ENCODE assay signal across 8 mouse cellular contexts in the genomic region with DNA sequence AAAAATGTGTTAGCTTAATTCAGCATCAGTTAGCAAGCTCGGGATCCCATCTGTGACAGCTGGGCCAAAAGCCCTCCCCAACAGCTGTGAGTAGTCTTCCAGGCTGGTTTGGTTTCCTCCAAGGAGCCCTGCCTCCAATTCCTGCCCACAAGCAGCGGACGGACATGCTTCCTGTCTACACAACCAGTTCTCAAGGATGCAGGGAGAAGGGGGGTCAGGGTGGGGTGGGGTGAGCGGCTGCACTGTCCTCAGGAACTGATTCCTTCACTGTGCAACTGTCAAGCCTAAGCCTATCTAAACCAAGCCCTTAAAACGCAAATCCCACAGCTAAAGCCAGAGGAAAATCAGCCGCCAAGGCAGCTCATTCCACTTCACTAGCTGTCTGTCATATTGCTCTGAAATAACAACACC. TPM values are rescaled to one million over a fixed set of nuclear protein-coding genes. Genes with fewer than 3 reads are reported as not detected.
DNase-seq lines count a peak whose midpoint lies in the region; ATAC-seq and TF ChIP-seq lines count a peak whose summit lies in the region.

No protein-coding gene starts in this region.

- TF ChIP-seq CTCF in MEL (IDR thresholded peaks at IDR 0.05 in 2 of 3, conservative IDR thresholded peaks at IDR 0.05 in 1 of 3; ENCODE audit: control insufficient read depth in 1 of 3, insufficient read depth in 1 of 3, low read depth in 2 of 3, low read length in 3 of 3, poor library complexity in 1 of 3, severe bottlenecking in 1 of 3) = no peak

- DNase-seq in MEL (ENCODE audit: low read depth, low spot score) = peak; percentile 48
- peak; percentile 43 to 48 for DNase-seq in frontal cortex, postnatal 10 days (ENCODE audit: low spot score in 2 of 2)
- peak; percentile 43 for DNase-seq in left cerebral cortex, adult 11 months (ENCODE audit: low spot score)
- peak; percentile 53 for DNase-seq in lung, postnatal 14 days
- peak; percentile 50 for DNase-seq in right cerebral cortex, postnatal 14 days
- DNase-seq in ovary, postnatal 14 days (ENCODE audit: low spot score) = no peak

- TF ChIP-seq RAD21 in MEL (IDR thresholded peaks at IDR 0.05; ENCODE audit: low read depth, low read length) = no peak

- no peaks in the 10 kb centered on the region for H3K27me3 ChIP-seq in MEL (ENCODE audit: control insufficient read depth in 1 of 2, insufficient read depth in 2 of 2, low read length in 2 of 2)
- H3K27me3 ChIP-seq in hindbrain, embryonic 15.5 days = no peaks in the 10 kb centered on the region

- WGBS in hindbrain, embryonic 15.5 days = 3% methylated on average over 6 of the region's 6 CpGs

- peaks cover 3 to 47% of the 10 kb centered on the region in 2 experiments; a peak in 3 of 4 replicates for H3K36me3 ChIP-seq in MEL (ENCODE audit: control insufficient read depth in 1 of 2, insufficient read depth in 2 of 2, low read length in 2 of 2)
- no peaks in the 10 kb centered on the region for H3K36me3 ChIP-seq in hindbrain, embryonic 15.5 days

- TF ChIP-seq POLR2A in MEL (IDR thresholded peaks at IDR 0.05; ENCODE audit: control insufficient read depth in 1 of 2, insufficient read depth in 1 of 2, low read depth in 1 of 2, low read length in 2 of 2, poor library complexity in 1 of 2) = no peak

- peak overlapping the region; percentile 89 for H3K4me2 ChIP-seq in hindbrain, embryonic 15.5 days

- peak overlapping the region; percentile 74 to 96 for H3K4me3 ChIP-seq in MEL (ENCODE audit: control insufficient read depth in 1 of 2, insufficient read depth in 1 of 2, low read depth in 2 of 2, low read length in 2 of 2)
- peak overlapping the region; percentile 98 for H3K4me3 ChIP-seq in brown adipose tissue, adult 24 weeks (ENCODE audit: insufficient read depth, low read depth, low read length)
- H3K4me3 ChIP-seq in hindbrain, embryonic 15.5 days = peak overlapping the region; percentile 100

- peaks cover 35% of the 10 kb centered on the region for H3K79me2 ChIP-seq in MEL (ENCODE audit: control insufficient read depth, insufficient read depth, low read length, poor library complexity)

- H3K9me3 ChIP-seq in MEL (replicated peaks; ENCODE audit: insufficient read depth, low read length) = no peaks in the 10 kb centered on the region
- H3K9me3 ChIP-seq in hindbrain, embryonic 15.5 days = no peaks in the 10 kb centered on the region

- no peak for ATAC-seq in hindbrain, embryonic 15.5 days (ENCODE audit: low FRiP score, low read depth)

- no peak; a peak in 1 of 4 replicates for TF ChIP-seq EP300 in MEL (IDR thresholded peaks at IDR 0.05; ENCODE audit: low read depth in 1 of 2, low read length in 2 of 2)

- H3K27ac ChIP-seq in MEL (ENCODE audit: control insufficient read depth, low read depth, low read length) = peak overlapping the region; percentile 52
- peak overlapping the region; percentile 87 for H3K27ac ChIP-seq in brown adipose tissue, adult 24 weeks (replicated peaks; ENCODE audit: low read depth, low read length)
- H3K27ac ChIP-seq in hindbrain, embryonic 15.5 days (replicated peaks) = peak overlapping the region; percentile 95

- H3K9ac ChIP-seq in MEL (ENCODE audit: control insufficient read depth, low read depth, low read length, poor library complexity, severe bottlenecking) = peak overlapping the region; percentile 89
- peak overlapping the region; percentile 98 for H3K9ac ChIP-seq in hindbrain, embryonic 15.5 days

- H3K4me1 ChIP-seq in MEL (ENCODE audit: control insufficient read depth in 1 of 2, insufficient read depth in 2 of 2, low read length in 2 of 2) = peaks cover 43 to 44% of the 10 kb centered on the region in 2 experiments
- H3K4me1 ChIP-seq in brown adipose tissue, adult 24 weeks (ENCODE audit: control insufficient read depth, insufficient read depth, insufficient read length, low read length) = no peaks in the 10 kb centered on the region
- peaks cover 26% of the 10 kb centered on the region for H3K4me1 ChIP-seq in hindbrain, embryonic 15.5 days (replicated peaks)

TF ChIP-seq in MEL, 35 proteins besides CTCF, POLR2A, EP300 and RAD21:
- TF ChIP-seq USF1 (IDR thresholded peaks at IDR 0.05; ENCODE audit: low read depth, low read length) = no peak
- no peak for TF ChIP-seq BHLHE40 (IDR thresholded peaks at IDR 0.05; ENCODE audit: borderline replicate concordance, low read depth, low read length)
- TF ChIP-seq CHD2 (IDR thresholded peaks at IDR 0.05; ENCODE audit: low read length) = no peak
- no peak for TF ChIP-seq KAT2A (conservative IDR thresholded peaks at IDR 0.05; ENCODE audit: low read depth, low read length)
- no peak for TF ChIP-seq HCFC1 (IDR thresholded peaks at IDR 0.05; ENCODE audit: low read depth, low read length)
- TF ChIP-seq SIN3A (IDR thresholded peaks at IDR 0.05; ENCODE audit: low read length) = peak; percentile 32; the same call in 1 of the 2 replicates
- TF ChIP-seq ETS1 (IDR thresholded peaks at IDR 0.05; ENCODE audit: low read depth, low read length) = peak; percentile 58; the same call in 1 of the 2 replicates
- 0 out of 2 replicates have a peak, but pooled peaks have one; percentile 14 for TF ChIP-seq ELF1 (IDR thresholded peaks at IDR 0.05; ENCODE audit: low read depth, low read length)
- TF ChIP-seq TBP (IDR thresholded peaks at IDR 0.05; ENCODE audit: low read depth, low read length) = no peak
- TF ChIP-seq MEF2A (IDR thresholded peaks at IDR 0.05; ENCODE audit: extremely low read depth, insufficient replicate concordance, low read depth, low read length, poor library complexity, severe bottlenecking) = no peak
- TF ChIP-seq POLR2AphosphoS2 (IDR thresholded peaks at IDR 0.05; ENCODE audit: low read length) = no peak

RNA-seq across cellular contexts. Expression of gene Stk25, which starts 24.0 kb away (rescaled TPM):
- 58.6 and 66.1 TPM in 2 replicates for total RNA-seq in MEL (2012; rRNA removed)
- polyA plus RNA-seq in MEL (2012; ENCODE audit: insufficient read depth in 1 of 2, insufficient read length in 2 of 2, low read depth in 1 of 2, low replicate concordance in 2 of 2, missing spikeins in 1 of 2) = 100 to 1,000 TPM in 1 of 2 experiments, not detected in 1; 128 TPM
- 27.4 and 29.6 TPM in 2 replicates for polyA plus RNA-seq in brown adipose tissue, adult 24 weeks (2012; ENCODE audit: insufficient read depth, insufficient read length, missing spikeins)
- polyA plus RNA-seq in hindbrain, embryonic 15.5 days (2015; fragmentation: Nextera tagmentation; extraction: Ambion mirVana) = 326 and 365 TPM in 2 replicates

RNA-seq across cellular contexts. Expression of gene Bok, which starts 51.0 kb away (rescaled TPM):
- not detected in 2 replicates for total RNA-seq in MEL (2012; rRNA removed)
- polyA plus RNA-seq in MEL (2012; ENCODE audit: insufficient read depth in 1 of 2, insufficient read length in 2 of 2, low read depth in 1 of 2, low replicate concordance in 2 of 2, missing spikeins in 1 of 2) = under 1 TPM in 1 of 2 experiments, not detected in 1; 0.17 TPM
- 1.2 and 2.1 TPM in 2 replicates for polyA plus RNA-seq in brown adipose tissue, adult 24 weeks (2012; ENCODE audit: insufficient read depth, insufficient read length, missing spikeins)
- polyA plus RNA-seq in hindbrain, embryonic 15.5 days (2015; fragmentation: Nextera tagmentation; extraction: Ambion mirVana) = 93.1 and 108 TPM in 2 replicates

Comparison
In these comparisons a context has a peak if more than half of its experiments do, and no peak if none do; other contexts are left out.
1. RNA of gene Bok, which starts 51.0 kb away (polyA plus RNA-seq): 93.1 to 108 TPM in hindbrain, embryonic 15.5 days; 1.2 to 2.1 TPM in brown adipose tissue, adult 24 weeks and 0.17 TPM in MEL; every median in the first group is over 10 times any median in the second.
2. Peak in every context shown above with its lines, with median percentiles within 50 percentile points of each other: H3K27ac ChIP-seq and H3K4me3 ChIP-seq.